Mouse (Mus musculus): Measurements from ENCODE around the gene Mpi.

Mpi gene

DNA sequence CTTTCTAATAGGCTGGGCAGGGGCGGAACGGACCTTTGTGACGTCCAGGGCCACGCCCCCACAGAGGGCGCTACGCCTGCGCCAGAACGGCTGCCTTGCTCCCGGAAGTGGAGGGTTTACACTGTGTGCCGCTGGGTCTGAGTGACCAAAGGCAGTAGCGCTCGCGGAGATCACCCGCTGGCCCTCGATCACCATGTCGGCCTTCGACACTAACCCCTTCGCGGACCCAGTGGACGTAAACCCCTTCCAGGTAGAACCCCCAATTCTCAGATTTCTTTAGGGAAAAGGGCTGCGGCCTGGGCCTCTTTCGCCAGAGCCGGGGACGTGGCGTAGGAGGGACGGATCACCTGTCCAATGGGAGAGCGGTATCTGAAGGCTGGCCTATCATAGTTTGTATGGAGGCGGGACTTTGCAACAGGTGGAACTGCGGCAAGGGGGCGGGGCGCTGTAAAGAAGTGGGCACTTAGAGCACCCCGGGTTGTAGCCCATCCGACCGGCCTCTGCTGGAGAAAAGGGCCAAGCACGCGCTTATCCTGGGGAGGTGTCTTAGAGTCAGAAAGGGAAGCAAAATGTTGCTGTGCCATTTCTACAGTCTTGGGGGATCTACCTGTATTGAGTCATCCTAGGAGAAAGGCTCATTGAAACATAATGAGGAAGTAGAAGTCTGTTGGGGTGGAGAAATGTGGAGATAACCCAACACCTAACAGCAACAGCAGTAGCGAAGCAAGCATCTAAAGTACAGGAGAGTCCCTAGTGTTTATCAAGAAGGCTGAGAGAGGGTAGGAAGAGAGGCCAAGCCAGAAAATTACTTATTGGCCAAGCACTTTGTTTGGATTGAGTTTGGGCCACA lies 8.5 kb upstream of the Mpi start, which contains the start of gene Scamp2:
Scamp2 (plus strand) TSS at position 83 of the 850 bp plus-strand sequence.
- peak; percentile 95 for DNase-seq

- DNase-seq, result no peak
These were observed 7.7 kb upstream of the Mpi start for GRCm38 (mm10) chr9:57560263-57560662.

- no peak for DNase-seq
These were observed 7.0 kb upstream of the Mpi start for GRCm38 (mm10) chr9:57559568-57559967.

- no peak for DNase-seq
These were observed 6.1 kb upstream of the Mpi start for GRCm38 (mm10) chr9:57558625-57559024.

DNA sequence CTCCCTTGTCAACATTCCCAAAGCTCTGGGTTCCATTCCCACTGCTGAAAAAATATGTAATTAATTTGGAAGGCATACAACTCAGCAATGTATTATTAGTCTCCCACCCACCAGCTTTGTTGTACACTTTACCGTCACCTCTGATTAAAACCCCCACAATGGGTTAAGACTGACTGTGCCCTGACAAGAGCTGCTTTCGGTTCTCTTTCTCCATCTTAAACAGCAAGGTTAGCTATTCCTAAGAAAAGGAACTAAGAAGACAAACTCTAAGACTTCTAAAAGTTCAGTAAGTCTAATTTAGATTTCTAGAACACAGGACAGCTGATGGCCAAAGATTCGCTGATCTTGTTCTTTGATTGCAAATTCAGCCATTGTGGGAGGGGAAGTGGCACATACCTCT lies 4.7 kb upstream of the Mpi start:
- DNase-seq, result no peak

GRCm38 (mm10) chr9:57554753-57555152 lies 2.2 kb upstream of the Mpi start:
- no peak for DNase-seq

DNA sequence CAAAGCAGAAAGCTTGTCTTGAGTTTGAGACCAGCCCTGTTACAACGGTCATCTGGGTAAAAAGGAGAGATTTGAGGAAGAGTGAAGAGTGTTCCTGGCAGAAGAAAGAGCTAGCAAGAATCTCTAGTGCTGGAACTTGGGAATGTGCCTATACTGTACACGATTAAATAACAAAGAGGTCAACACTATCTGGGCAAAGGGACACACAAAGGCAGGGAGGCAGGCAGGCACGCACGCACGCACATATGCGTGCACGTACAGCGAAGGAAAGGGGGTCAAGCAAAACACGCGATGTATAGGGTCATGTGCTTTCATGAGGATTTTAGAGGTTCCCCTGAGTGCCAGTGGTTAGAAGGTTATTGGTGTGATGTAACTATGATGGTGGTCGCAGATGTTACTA lies 556 bp upstream of the Mpi start:
- DNase-seq, result no peak

- peak; percentile 76 for DNase-seq
These were observed 2.3 kb downstream of the Mpi start for GRCm38 (mm10) chr9:57550126-57550862.

- DNase-seq, result no peak
These were observed 3.4 kb downstream of the Mpi start for GRCm38 (mm10) chr9:57549186-57549585.

GRCm38 (mm10) chr9:57547869-57548268 lies 4.7 kb downstream of the Mpi start:
- DNase-seq, result no peak

- no peak for DNase-seq
These were observed 5.3 kb downstream of the Mpi start for GRCm38 (mm10) chr9:57547287-57547686.

DNA sequence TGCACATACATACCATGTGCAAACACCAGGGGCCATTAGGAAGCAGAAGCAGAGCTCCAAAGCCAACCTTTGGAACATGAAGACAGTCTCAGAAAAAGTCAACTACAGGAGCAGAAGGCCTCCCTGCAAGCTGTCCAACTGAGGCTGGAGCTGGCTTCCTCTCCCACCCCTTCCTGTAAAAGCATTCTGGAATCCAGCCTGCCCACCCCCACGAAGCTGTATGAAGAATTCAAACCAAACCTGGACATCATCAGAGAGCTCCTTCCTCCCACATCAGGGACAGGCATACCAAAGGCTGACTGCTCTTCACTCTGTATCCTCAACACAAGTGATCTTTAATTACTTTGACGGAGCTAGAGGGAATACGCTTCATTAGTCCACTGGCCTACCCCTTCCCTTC lies 8.6 kb downstream of the Mpi start:
- DNase-seq, result no peak

DNA sequence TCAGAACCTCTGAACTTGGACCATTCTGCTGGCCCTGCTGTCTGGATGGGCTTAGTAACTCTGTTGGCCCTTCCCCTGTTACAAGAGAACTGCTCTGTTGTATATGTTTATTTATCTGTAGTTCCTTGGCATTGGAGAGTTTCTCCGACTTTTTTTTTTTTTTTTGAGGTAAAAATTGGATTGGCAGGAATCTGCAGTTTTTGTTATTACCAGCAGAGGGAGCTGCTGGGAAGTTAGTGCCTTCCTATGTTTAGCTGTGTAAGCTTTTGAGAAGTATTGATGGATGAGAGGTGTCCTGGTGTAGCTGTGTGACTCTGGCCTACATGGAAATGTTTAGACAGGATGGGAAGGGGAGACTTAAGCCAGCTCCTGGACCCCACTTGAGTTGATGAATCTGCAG lies 11.3 kb downstream of the Mpi start:
- no peak for DNase-seq

GRCm38 (mm10) chr9:57539550-57539949 lies 13.0 kb downstream of the Mpi start:
- no peak for DNase-seq

DNA sequence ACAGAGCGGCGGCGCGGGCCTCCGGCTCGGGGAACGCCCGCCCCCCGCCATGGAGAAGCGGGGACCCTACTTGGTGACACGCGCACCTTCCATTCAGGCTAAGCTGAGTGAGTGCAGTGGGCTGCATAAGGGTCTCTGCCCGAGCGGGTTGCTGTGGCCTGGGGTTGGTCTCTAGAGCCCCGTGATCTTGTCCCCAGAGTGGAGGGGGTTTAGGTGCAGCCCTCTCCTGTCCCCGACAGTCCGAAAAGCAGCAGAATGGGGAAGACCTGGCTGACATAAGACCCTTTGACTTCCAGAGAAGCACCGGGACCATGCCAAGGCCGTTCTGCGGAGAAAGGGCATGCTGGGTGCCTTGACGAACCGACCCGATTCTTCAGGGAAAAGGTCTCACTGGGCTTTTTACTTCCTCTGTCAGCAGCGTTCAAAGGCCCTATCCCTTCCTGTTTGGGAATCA lies 14.8 kb downstream of the Mpi start:
- no peak for DNase-seq

- peak; percentile 91 for DNase-seq
These were observed 15.4 kb downstream of the Mpi start, which contains the start of gene Fam219b for GRCm38 (mm10) chr9:57537044-57537727. Gene Fam219b, plus strand, starts transcription at chr9:57537528.

DNA sequence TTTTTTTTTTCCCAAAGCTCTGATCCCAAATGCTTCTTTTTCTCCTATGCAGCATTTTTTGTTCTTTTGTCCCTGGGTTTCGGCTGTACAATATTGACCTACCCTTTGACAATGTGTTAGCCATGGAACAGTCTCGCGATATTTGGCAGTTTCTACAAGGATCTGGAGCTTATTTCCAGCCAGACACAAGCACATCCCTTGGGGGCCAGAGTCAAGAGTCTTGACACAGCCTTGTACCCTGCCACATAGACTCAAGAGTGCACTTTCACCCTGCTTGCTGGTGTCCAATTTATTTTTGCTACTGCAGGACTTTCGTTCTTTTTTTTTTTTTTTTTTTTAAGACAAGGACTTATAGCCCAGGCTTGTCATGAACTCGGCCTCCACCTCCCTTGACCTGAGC lies 16.2 kb downstream of the Mpi start:
- DNase-seq, result no peak

DNA sequence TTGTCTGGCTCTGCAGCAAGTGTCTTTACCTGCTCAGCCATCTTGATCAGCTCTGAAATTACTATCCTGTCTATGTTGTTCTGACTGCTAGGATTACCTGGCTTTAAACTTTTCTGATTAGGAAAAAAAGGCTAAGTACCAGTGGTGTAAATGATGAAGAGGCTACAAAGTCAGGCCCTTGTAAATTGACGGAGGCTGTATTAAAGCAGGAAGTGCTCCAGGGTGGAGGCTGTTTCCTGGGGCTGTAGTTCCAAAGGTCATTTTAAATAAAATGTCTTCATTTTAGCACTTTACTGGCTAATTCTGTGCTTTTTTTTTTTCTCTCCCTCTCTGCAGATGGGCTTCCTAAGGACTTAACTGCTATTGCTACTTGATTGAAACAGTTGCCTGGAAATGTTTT lies 20.6 kb downstream of the Mpi start:
- no peak for DNase-seq

- DNase-seq, result no peak
These were observed 26.1 kb downstream of the Mpi start for GRCm38 (mm10) chr9:57526435-57526834.

DNA sequence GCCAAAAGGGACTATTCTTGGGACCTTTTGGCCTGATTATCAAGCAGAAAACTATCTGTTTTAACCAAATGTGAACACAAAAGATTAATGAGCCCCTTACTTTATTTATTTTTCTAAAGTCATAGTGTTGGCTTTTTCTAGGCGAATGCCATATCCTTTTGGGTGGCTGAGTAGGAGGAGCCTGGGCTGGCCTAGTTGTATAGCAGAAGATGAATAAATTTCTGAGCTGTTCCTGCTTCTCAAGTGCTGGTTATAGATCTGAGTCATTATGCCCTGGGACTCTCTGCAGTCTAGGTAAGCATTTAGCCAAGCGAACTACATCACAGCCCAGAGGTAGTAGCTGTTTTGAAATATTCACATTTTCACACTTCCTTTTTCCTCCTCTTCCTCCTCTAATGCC lies 27.0 kb downstream of the Mpi start:
- no peak for DNase-seq

DNA sequence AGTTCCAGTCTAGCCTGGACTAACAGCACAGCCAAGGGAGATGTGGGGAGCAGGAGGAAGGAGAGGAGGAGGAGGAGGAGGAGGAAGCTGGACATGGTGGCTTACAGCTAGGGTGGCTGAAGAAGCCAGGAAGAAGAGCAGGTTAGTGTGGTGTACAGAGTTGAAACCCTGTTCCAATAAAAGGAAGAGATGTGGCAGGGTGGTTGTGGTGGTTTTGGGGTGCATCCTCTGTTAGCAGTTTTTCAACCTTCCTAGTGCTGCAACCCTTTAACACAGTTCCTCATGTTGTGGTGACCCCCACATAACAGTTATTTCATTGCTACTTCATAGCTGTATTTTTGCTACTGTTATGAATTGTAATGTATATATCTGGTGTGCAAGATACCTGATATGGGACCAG lies 28.1 kb downstream of the Mpi start:
- DNase-seq, result no peak

DNA sequence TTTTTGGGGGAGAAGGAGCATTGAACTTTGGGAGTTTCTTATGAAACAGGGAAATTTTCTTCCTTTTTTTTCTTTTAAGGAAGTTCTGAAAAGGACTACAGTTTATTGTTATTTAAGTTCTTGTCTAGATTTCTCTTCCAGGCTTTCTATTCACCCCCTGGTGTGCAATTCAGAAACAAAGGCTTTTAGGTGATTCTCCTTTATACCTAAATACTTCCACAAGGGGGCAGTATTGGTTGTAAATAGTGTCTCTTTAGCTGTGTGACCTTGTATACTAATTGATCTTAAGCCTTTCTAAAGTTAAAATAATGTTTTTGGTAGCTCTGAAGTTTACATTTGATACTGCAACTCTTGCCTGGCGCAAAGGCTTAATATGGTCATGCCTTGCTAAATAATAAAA lies 28.8 kb downstream of the Mpi start:
- no peak for DNase-seq

DNA sequence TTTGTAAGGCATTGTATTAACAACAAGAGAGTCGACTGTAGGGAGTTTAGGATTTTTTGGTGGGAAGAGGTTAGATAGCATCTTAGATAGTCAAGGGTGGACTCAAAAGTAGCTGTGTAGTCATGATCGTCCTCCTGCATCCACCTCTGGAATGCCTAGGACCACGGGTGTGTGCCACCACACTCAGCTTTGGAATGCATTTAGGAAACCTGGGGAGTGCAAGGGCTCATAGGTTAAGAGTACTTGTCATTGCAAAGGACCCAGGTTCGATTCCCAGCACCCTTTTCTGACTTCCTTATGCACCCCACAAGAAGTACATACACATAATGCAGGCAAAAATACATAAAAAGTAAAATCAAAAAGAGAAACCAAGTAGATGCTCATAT lies 29.7 kb downstream of the Mpi start:
- DNase-seq, result no peak

Measured in kidney, adult 11 months (tissue).